In the genomic region with DNA sequence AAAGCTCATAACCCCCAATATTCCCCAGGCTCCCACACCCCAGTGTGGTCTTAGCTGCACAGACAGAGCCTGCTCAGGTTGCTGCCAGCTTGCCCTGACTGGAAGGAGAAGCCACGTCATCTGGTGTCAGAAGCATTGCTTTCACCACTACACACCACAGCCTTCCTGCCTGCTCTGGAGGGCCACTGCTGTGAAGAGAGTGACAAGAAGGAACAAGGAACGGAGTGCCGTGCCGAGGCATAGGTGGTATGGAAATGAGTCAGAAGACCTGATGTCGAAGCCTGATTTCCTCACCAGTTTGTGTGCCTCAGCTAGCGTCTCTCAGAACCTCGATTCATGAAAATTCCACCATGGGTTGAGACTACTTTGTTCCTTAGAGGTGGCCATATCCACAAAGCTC, we compare ENCODE assay signal across 18 mouse cellular contexts. TPM values are rescaled to one million over a fixed set of nuclear protein-coding genes. Genes with fewer than 3 reads are reported as not detected.
A peak's percentile ranks its signal among the peaks of the same experiment; 100 is the strongest.
DNase-seq lines count a peak whose midpoint lies in the region; ATAC-seq and TF ChIP-seq lines count a peak whose summit lies in the region.
"Had no signal": no experiment of that assay in that cellular context is flagged by ENCODE, and none has a peak within 500 bp of the region (broad histone marks: within the 10 kb centered on the region; RNA-seq: fewer than 3 reads in every experiment).

No protein-coding gene starts in this region.

- TF ChIP-seq CTCF in lung, postnatal 0 days (IDR thresholded peaks at IDR 0.05) = no peak
- TF ChIP-seq CTCF in CH12.LX (conservative IDR thresholded peaks at IDR 0.05 in 1 of 2, IDR thresholded peaks at IDR 0.05 in 1 of 2; ENCODE audit: low read depth in 2 of 2, low read length in 2 of 2) = no peak

- H3K27me3 ChIP-seq in lung, postnatal 0 days (replicated peaks; ENCODE audit: insufficient read depth, low read length) = no peaks in the 10 kb centered on the region
- no peaks in the 10 kb centered on the region for H3K27me3 ChIP-seq in CH12.LX (replicated peaks)
- H3K27me3 ChIP-seq in hindbrain, embryonic 14.5 days (ENCODE audit: control insufficient read depth, insufficient read depth, low read length) = no peaks in the 10 kb centered on the region
- H3K27me3 ChIP-seq: limb, embryonic 12.5 days had no signal

- no peaks in the 10 kb centered on the region for H3K9me3 ChIP-seq in lung, postnatal 0 days (ENCODE audit: low read length)
- H3K9me3 ChIP-seq in CH12.LX (replicated peaks; ENCODE audit: low read length) = no peaks in the 10 kb centered on the region
- H3K9me3 ChIP-seq in hindbrain, embryonic 14.5 days (ENCODE audit: control insufficient read depth, low read length) = no peaks in the 10 kb centered on the region
- H3K9me3 ChIP-seq: limb, embryonic 12.5 days had no signal

- peak; percentile 13 for DNase-seq in lung, postnatal 0 days (ENCODE audit: low spot score)
- DNase-seq in lung, postnatal 10 days = no peak
- DNase-seq in CH12.LX (ENCODE audit: extremely low read depth) = peak; percentile 97
- DNase-seq in thymus, postnatal 0 days (ENCODE audit: low spot score) = peak; percentile 62
- DNase-seq in left cerebral cortex, adult 8-10 months (ENCODE audit: low spot score in 2 of 2) = no peak
- no peak for DNase-seq in kidney, postnatal 36 days
- no peak for DNase-seq in hindbrain, embryonic 14.5 days (ENCODE audit: low spot score)
- DNase-seq: adrenal gland, postnatal 36 days; heart, adult 18-20 months; heart, postnatal 10 days; kidney, postnatal 10 days; layer of hippocampus, postnatal 36 days had no signal

- H3K4me2 ChIP-seq in lung, postnatal 0 days (replicated peaks; ENCODE audit: low read depth, low read length) = no peak overlapping the region
- peak overlapping the region; percentile 45 for H3K4me2 ChIP-seq in CH12.LX (ENCODE audit: insufficient read depth, low read depth, poor library complexity, severe bottlenecking)
- no peak overlapping the region for H3K4me2 ChIP-seq in hindbrain, embryonic 14.5 days (replicated peaks)
- H3K4me2 ChIP-seq: limb, embryonic 12.5 days had no signal

- WGBS in lung, postnatal 0 days = 88% methylated on average over 7 of the region's 7 CpGs
- WGBS in hindbrain, embryonic 14.5 days = 94% methylated on average over 7 of the region's 7 CpGs

- TF ChIP-seq EP300 in lung, postnatal 0 days (IDR thresholded peaks at IDR 0.05) = no peak
- peak; percentile 95 for TF ChIP-seq EP300 in CH12.LX (IDR thresholded peaks at IDR 0.05; ENCODE audit: low read length)

- peak; percentile 73 for TF ChIP-seq POLR2A in CH12.LX (IDR thresholded peaks at IDR 0.05; ENCODE audit: low read depth, low read length)

- TF ChIP-seq RAD21 in CH12.LX (IDR thresholded peaks at IDR 0.05; ENCODE audit: low read depth, low read length) = peak; percentile 37

- no peak for ATAC-seq in lung, postnatal 0 days
- ATAC-seq in megakaryocyte, adult 5-6 weeks (ENCODE audit: poor library complexity, severe bottlenecking) = peak; percentile 85
- no peak for ATAC-seq in hindbrain, embryonic 14.5 days (ENCODE audit: low FRiP score)

- no peak overlapping the region for H3K4me3 ChIP-seq in lung, postnatal 0 days (ENCODE audit: low read depth, low read length)
- peak overlapping the region in 1 of 3 experiments; percentile 11 for H3K4me3 ChIP-seq in CH12.LX (replicated peaks in 1 of 3; ENCODE audit: low read depth in 2 of 3, low read length in 2 of 3, poor library complexity in 1 of 3)
- H3K4me3 ChIP-seq in hindbrain, embryonic 14.5 days (replicated peaks; ENCODE audit: low read length) = no peak overlapping the region
- H3K4me3 ChIP-seq: erythroblast, embryonic 14.5 days; limb, embryonic 12.5 days had no signal

- in situ Hi-C loops in CH12.LX (cut with MboI; ENCODE audit: low pct_ligation_motif_present, low pct_unique_long_range_greater_than_20kb, low sequenced_read_pairs) = loop anchor here (5.0 kb wide), 1 partner anchor 56 kb away; a partner anchor contains a TSS

- H3K4me1 ChIP-seq in lung, postnatal 0 days (ENCODE audit: insufficient read depth, low read depth, low read length) = peaks cover 7% of the 10 kb centered on the region; the same call in 1 of the 2 replicates
- H3K4me1 ChIP-seq in CH12.LX (ENCODE audit: control insufficient read depth in 1 of 2, insufficient read depth in 2 of 2) = peaks cover 52 to 94% of the 10 kb centered on the region in 2 experiments
- H3K4me1 ChIP-seq in hindbrain, embryonic 14.5 days (replicated peaks; ENCODE audit: control insufficient read depth, insufficient read depth, low read length) = peaks cover 11% of the 10 kb centered on the region

- dilution Hi-C loops in CH12.LX (cut with MboI; ENCODE audit: extremely low pct_ligation_motif_present, extremely low pct_unique_long_range_greater_than_20kb, low sequenced_read_pairs) = no loop called here

- no peak overlapping the region for H3K9ac ChIP-seq in lung, postnatal 0 days (replicated peaks; ENCODE audit: low read depth)
- peak overlapping the region; percentile 41 for H3K9ac ChIP-seq in CH12.LX (ENCODE audit: insufficient read depth, low read depth)
- H3K9ac ChIP-seq in hindbrain, embryonic 14.5 days = no peak overlapping the region
- H3K9ac ChIP-seq: limb, embryonic 12.5 days had no signal

- H3K27ac ChIP-seq in lung, postnatal 0 days (ENCODE audit: low read length) = no peak overlapping the region
- peak overlapping the region; percentile 95 for H3K27ac ChIP-seq in CH12.LX (ENCODE audit: insufficient read depth, low read depth)
- H3K27ac ChIP-seq in hindbrain, embryonic 14.5 days = no peak overlapping the region
- H3K27ac ChIP-seq: limb, embryonic 12.5 days had no signal

- H3K79me2 ChIP-seq in CH12.LX (replicated peaks; ENCODE audit: control insufficient read depth, extremely low read depth, insufficient read depth, poor library complexity, severe bottlenecking) = peaks cover 9% of the 10 kb centered on the region; the same call in 1 of the 2 replicates

- no peaks in the 10 kb centered on the region for H3K36me3 ChIP-seq in lung, postnatal 0 days (ENCODE audit: insufficient read depth, low read length)
- peaks cover 0 to 6% of the 10 kb centered on the region in 2 experiments for H3K36me3 ChIP-seq in CH12.LX (replicated peaks in 1 of 2; ENCODE audit: control insufficient read depth in 1 of 2, insufficient read depth in 1 of 2, low read length in 1 of 2)
- no peaks in the 10 kb centered on the region for H3K36me3 ChIP-seq in hindbrain, embryonic 14.5 days (replicated peaks; ENCODE audit: control insufficient read depth, insufficient read depth)
- H3K36me3 ChIP-seq: limb, embryonic 12.5 days had no signal

RNA-seq across cellular contexts. Expression of a gene that starts 29.3 kb away (rescaled TPM):
- 1.2 and 1.6 TPM in 2 replicates for polyA plus RNA-seq in lung, postnatal 0 days (2015; fragmentation: Nextera tagmentation; extraction: Ambion mirVana)
- total RNA-seq in CH12.LX (2012; rRNA removed) = 20.6 and 27.9 TPM in 2 replicates
- 12.3 and 14.3 TPM in 2 replicates for total RNA-seq in CH12.LX (2014; rRNA removed)
- 9.3 and 11.0 TPM in 2 replicates for polyA plus RNA-seq in CH12.LX (2012; ENCODE audit: insufficient read length, low read depth)
- 0.38 TPM in 1 of 2 replicates, not detected in the other for total RNA-seq in megakaryocyte, adult 5-6 weeks (2015)
- not detected in 2 replicates for total RNA-seq in megakaryocyte, adult 5-6 weeks (2017)
- polyA plus RNA-seq in thymus, postnatal 0 days (2015; fragmentation: Nextera tagmentation; extraction: Ambion mirVana) = 2.2 and 2.8 TPM in 2 replicates
- total RNA-seq in left cerebral cortex, adult 8-10 months (2022) = 1 to 10 TPM in 3 of 4 experiments, under 1 TPM in 1; 0.78 to 2.0 (median 1.9) TPM
- polyA plus RNA-seq in hindbrain, embryonic 14.5 days (2014; fragmentation: Nextera tagmentation; extraction: Ambion mirVana) = 0.32 and 0.38 TPM in 2 replicates
- polyA plus RNA-seq: erythroblast, embryonic 14.5 days had no signal

RNA-seq across cellular contexts. Expression of a gene that starts 41.6 kb away (rescaled TPM):
- 4.7 and 6.5 TPM in 2 replicates for polyA plus RNA-seq in lung, postnatal 0 days (2015; fragmentation: Nextera tagmentation; extraction: Ambion mirVana)
- total RNA-seq in CH12.LX (2012; rRNA removed) (1.0 and 3.6 TPM in 2 replicates), CH12.LX (2014; rRNA removed) (0.17 and 0.30 TPM in 2 replicates)
- polyA plus RNA-seq in CH12.LX (2012; ENCODE audit: insufficient read length, low read depth) = 0.35 and 1.1 TPM in 2 replicates
- 0.38 and 3.9 TPM in 2 replicates for total RNA-seq in megakaryocyte, adult 5-6 weeks (2015)
- 1.8 TPM in 1 of 2 replicates, not detected in the other for total RNA-seq in megakaryocyte, adult 5-6 weeks (2017)
- 0.30 and 0.87 TPM in 2 replicates for polyA plus RNA-seq in thymus, postnatal 0 days (2015; fragmentation: Nextera tagmentation; extraction: Ambion mirVana)
- under 1 TPM; 0.35 to 0.89 (median 0.52) TPM for total RNA-seq in left cerebral cortex, adult 8-10 months (2022)
- 0.24 and 0.26 TPM in 2 replicates for polyA plus RNA-seq in hindbrain, embryonic 14.5 days (2014; fragmentation: Nextera tagmentation; extraction: Ambion mirVana)

RNA-seq across cellular contexts. Expression of a gene that starts 48.9 kb away (rescaled TPM):
- polyA plus RNA-seq in lung, postnatal 0 days (2015; fragmentation: Nextera tagmentation; extraction: Ambion mirVana) = 54.9 and 59.9 TPM in 2 replicates
- 47.3 and 67.7 TPM in 2 replicates for total RNA-seq in CH12.LX (2012; rRNA removed)
- 44.9 and 45.3 TPM in 2 replicates for total RNA-seq in CH12.LX (2014; rRNA removed)
- 82.9 and 93.2 TPM in 2 replicates for polyA plus RNA-seq in CH12.LX (2012; ENCODE audit: insufficient read length, low read depth)
- total RNA-seq in megakaryocyte, adult 5-6 weeks (2015) = 30.6 and 30.9 TPM in 2 replicates
- 18.3 and 19.2 TPM in 2 replicates for total RNA-seq in megakaryocyte, adult 5-6 weeks (2017)
- polyA plus RNA-seq in thymus, postnatal 0 days (2015; fragmentation: Nextera tagmentation; extraction: Ambion mirVana) = 90.2 and 91.5 TPM in 2 replicates
- 10 to 100 TPM; 53.6 to 58.5 (median 55.7) TPM for total RNA-seq in left cerebral cortex, adult 8-10 months (2022)
- 136 and 146 TPM in 2 replicates for polyA plus RNA-seq in hindbrain, embryonic 14.5 days (2014; fragmentation: Nextera tagmentation; extraction: Ambion mirVana)

RNA-seq across cellular contexts. Expression of a gene that starts 51.7 kb away (rescaled TPM):
- polyA plus RNA-seq in lung, postnatal 0 days (2015; fragmentation: Nextera tagmentation; extraction: Ambion mirVana) = 0.14 and 0.25 TPM in 2 replicates
- 43.6 and 46.2 TPM in 2 replicates for total RNA-seq in CH12.LX (2012; rRNA removed)
- total RNA-seq in CH12.LX (2014; rRNA removed) = 54.3 and 57.8 TPM in 2 replicates
- 37.0 and 39.5 TPM in 2 replicates for polyA plus RNA-seq in CH12.LX (2012; ENCODE audit: insufficient read length, low read depth)
- 6.5 and 10.4 TPM in 2 replicates for total RNA-seq in megakaryocyte, adult 5-6 weeks (2015)
- total RNA-seq in megakaryocyte, adult 5-6 weeks (2017) = 3.0 and 4.0 TPM in 2 replicates
- polyA plus RNA-seq in thymus, postnatal 0 days (2015; fragmentation: Nextera tagmentation; extraction: Ambion mirVana) = 0.72 and 0.82 TPM in 2 replicates
- under 1 TPM; 0.44 to 0.71 (median 0.64) TPM for total RNA-seq in left cerebral cortex, adult 8-10 months (2022)
- polyA plus RNA-seq in hindbrain, embryonic 14.5 days (2014; fragmentation: Nextera tagmentation; extraction: Ambion mirVana) = 0.64 and 0.88 TPM in 2 replicates
- polyA plus RNA-seq: erythroblast, embryonic 14.5 days had no signal

RNA-seq across cellular contexts. Expression of a gene that starts 56.8 kb away (rescaled TPM):
- not detected in 2 replicates for polyA plus RNA-seq in lung, postnatal 0 days (2015; fragmentation: Nextera tagmentation; extraction: Ambion mirVana)
- total RNA-seq in CH12.LX (2012; rRNA removed) = 0.42 TPM in 1 of 2 replicates, not detected in the other
- not detected in 2 replicates for total RNA-seq in CH12.LX (2014; rRNA removed)
- polyA plus RNA-seq in CH12.LX (2012; ENCODE audit: insufficient read length, low read depth) = 0.87 TPM in 1 of 2 replicates, not detected in the other
- not detected in 2 replicates for total RNA-seq in megakaryocyte, adult 5-6 weeks (2015)
- not detected in 2 replicates for total RNA-seq in megakaryocyte, adult 5-6 weeks (2017)
- polyA plus RNA-seq in thymus, postnatal 0 days (2015; fragmentation: Nextera tagmentation; extraction: Ambion mirVana) = not detected in 2 replicates
- total RNA-seq in left cerebral cortex, adult 8-10 months (2022) = not detected
- not detected in 2 replicates for polyA plus RNA-seq in hindbrain, embryonic 14.5 days (2014; fragmentation: Nextera tagmentation; extraction: Ambion mirVana)
- total RNA-seq: heart, postnatal 10 days; layer of hippocampus, postnatal 36 days; midbrain, postnatal 0 days had no signal
- polyA plus RNA-seq: frontal cortex, adult 2 months; limb, embryonic 12.5 days; midbrain, postnatal 0 days; testis, adult 2 months had no signal

Comparison
In these comparisons a context has a peak if more than half of its experiments do, and no peak if none do; other contexts are left out.
1. DNase-seq: peak in lung, postnatal 0 days (single experiment), CH12.LX (single experiment) and thymus, postnatal 0 days (single experiment); none in lung, postnatal 10 days (single experiment), left cerebral cortex, adult 8-10 months (0 of 2), kidney, postnatal 36 days (0 of 2) and hindbrain, embryonic 14.5 days (single experiment).